Mouse (Mus musculus) forelimb bud, embryonic 11.5 days (tissue): ENCODE data around the gene Hspb7.

Experiments used
- DNase-seq: peaks from one replicate; pipeline ENCODE4 v3.0.0-alpha.2; 2012; ENCODE audit warnings: low read depth, low spot score

The Hspb7 gene

DNA sequence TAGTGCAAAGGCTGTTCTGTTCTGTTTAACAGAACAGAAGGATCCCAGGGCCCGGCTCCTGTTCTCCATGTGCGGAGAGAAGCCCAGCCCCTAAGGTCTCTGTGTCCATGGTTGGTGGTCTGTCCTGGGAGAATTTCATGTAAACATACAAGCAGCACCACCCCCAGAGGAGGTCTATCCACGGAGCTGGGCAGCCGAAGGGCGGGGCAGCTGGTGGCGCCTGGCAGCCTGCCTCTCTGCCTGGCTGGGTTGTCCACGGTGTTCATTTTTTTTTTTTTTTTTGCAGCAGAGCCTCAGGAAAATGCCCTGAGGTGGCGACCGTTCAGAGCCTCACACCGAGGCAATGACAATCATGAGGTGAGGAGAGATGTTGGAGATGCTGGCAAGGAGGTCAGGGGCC is 48.0 kb downstream of the Hspb7 start:
- no peak for DNase-seq

GRCm38 (mm10) chr4:141469343-141469742 is 48.8 kb downstream of the Hspb7 start:
- DNase-seq, result no peak

GRCm38 (mm10) chr4:141471491-141471890 is 50.9 kb downstream of the Hspb7 start:
- no peak for DNase-seq

DNA sequence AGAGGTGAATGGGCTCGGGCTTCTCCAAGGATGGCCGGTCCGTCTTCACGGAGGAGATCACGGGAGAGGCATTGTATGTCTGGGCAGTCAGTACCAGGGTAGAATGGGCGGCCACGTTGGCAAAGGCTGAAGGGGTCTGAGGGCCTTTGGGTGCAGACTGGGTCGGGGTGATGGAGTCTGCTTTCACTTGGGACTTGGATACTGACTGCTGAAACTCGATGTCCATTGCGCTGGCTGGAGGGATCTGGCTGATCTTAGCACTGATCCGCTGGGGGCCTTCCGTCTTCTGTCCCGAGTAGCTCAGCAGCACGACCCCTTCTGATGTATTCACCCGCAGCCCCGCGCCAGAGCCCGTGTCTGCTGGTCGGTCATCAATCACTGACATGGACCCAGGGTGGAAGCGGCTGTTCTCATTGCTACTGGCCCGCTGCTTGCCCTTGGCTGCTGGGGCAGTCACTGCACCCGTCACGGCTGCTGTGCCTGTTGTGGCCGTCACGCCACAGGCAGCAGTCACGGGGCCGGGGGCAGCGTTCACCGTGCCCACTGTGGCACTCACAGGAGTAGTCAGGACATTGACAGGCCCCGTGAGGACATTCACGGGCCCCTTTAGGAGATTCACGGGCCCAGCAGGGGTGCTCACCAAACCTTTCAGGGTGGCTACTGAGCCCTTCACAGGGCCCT is 52.2 kb downstream of the Hspb7 start:
- DNase-seq, result no peak

GRCm38 (mm10) chr4:141474431-141474830 is 53.9 kb downstream of the Hspb7 start:
- no peak for DNase-seq
